ENCODE assay signal across 37 mouse cellular contexts in genomic region chr19:12838507-12838906, GRCm38 (mm10). TPM values are rescaled to one million over a fixed set of nuclear protein-coding genes. Genes with fewer than 3 reads are reported as not detected.
"Had no signal": no experiment of that assay in that cellular context is flagged by ENCODE, and none has a peak within 500 bp of the region (broad histone marks: within the 10 kb centered on the region; RNA-seq: fewer than 3 reads in every experiment).

No protein-coding gene starts in this region.

- H3K9me3 ChIP-seq: limb, embryonic 10.5 days; limb, embryonic 12.5 days; limb, embryonic 13.5 days; limb, embryonic 15.5 days; liver, embryonic 12.5 days; liver, embryonic 13.5 days; liver, embryonic 15.5 days; lung, embryonic 15.5 days; megakaryocyte, embryonic 14.5 days; midbrain, embryonic 12.5 days; midbrain, embryonic 13.5 days; midbrain, embryonic 15.5 days had no signal

- H3K36me3 ChIP-seq: limb, embryonic 10.5 days; limb, embryonic 12.5 days; limb, embryonic 13.5 days; limb, embryonic 15.5 days; liver, embryonic 12.5 days; liver, embryonic 13.5 days; liver, embryonic 15.5 days; lung, embryonic 15.5 days; midbrain, embryonic 12.5 days; midbrain, embryonic 13.5 days; midbrain, embryonic 15.5 days had no signal

- H3K27ac ChIP-seq: limb, embryonic 10.5 days; limb, embryonic 12.5 days; limb, embryonic 13.5 days; limb, embryonic 15.5 days; liver, embryonic 12.5 days; liver, embryonic 13.5 days; liver, embryonic 14.5 days; liver, embryonic 15.5 days; lung, embryonic 15.5 days; macrophage; midbrain, embryonic 12.5 days; midbrain, embryonic 13.5 days; midbrain, embryonic 15.5 days had no signal

- H3K4me3 ChIP-seq: limb, embryonic 10.5 days; limb, embryonic 12.5 days; limb, embryonic 13.5 days; limb, embryonic 15.5 days; liver, embryonic 12.5 days; liver, embryonic 13.5 days; liver, embryonic 15.5 days; lung, embryonic 15.5 days; megakaryocyte, embryonic 14.5 days; midbrain, embryonic 12.5 days; midbrain, embryonic 13.5 days; midbrain, embryonic 15.5 days; myocyte had no signal

- DNase-seq: left cerebral cortex, postnatal 4 days; liver; liver, embryonic 13.5 days; liver, postnatal 0 days; lung, adult 18-20 months; lung, adult 2 months; lung, embryonic 14.5 days; lung, postnatal 10 days; lung, postnatal 14 days; lung, postnatal 36 days; lung, postnatal 4 days; midbrain, embryonic 14.5 days had no signal

- ATAC-seq: liver, embryonic 12.5 days; liver, postnatal 0 days; lung, postnatal 0 days; midbrain, embryonic 13.5 days; midbrain, embryonic 15.5 days; midbrain, embryonic 16.5 days had no signal

- H3K4me1 ChIP-seq: limb, embryonic 10.5 days; limb, embryonic 12.5 days; limb, embryonic 13.5 days; limb, embryonic 15.5 days; liver, embryonic 15.5 days; lung, embryonic 15.5 days; midbrain, embryonic 12.5 days; midbrain, embryonic 13.5 days; midbrain, embryonic 15.5 days had no signal

- H3K27me3 ChIP-seq: limb, embryonic 12.5 days; limb, embryonic 13.5 days; limb, embryonic 15.5 days; liver, embryonic 12.5 days; liver, embryonic 13.5 days; liver, embryonic 15.5 days; lung, embryonic 15.5 days; megakaryocyte, embryonic 14.5 days; midbrain, embryonic 12.5 days; midbrain, embryonic 13.5 days; midbrain, embryonic 15.5 days had no signal

RNA-seq across cellular contexts. Expression of gene Gm5244, which starts 8.0 kb away (rescaled TPM):
- polyA plus RNA-seq: limb, embryonic 10.5 days; limb, embryonic 11.5 days; limb, embryonic 12.5 days; limb, embryonic 13.5 days; limb, embryonic 14.5 days; limb, embryonic 15.5 days; liver, adult 2 months; liver, embryonic 11.5 days; liver, embryonic 12.5 days; liver, embryonic 13.5 days; liver, embryonic 14.5 days; liver, embryonic 15.5 days; liver, embryonic 16.5 days; liver, postnatal 0 days; lung, adult 2 months; lung, embryonic 14.5 days; lung, embryonic 15.5 days; lung, embryonic 16.5 days; lung, postnatal 0 days; macrophage; midbrain, embryonic 11.5 days; midbrain, embryonic 12.5 days; midbrain, embryonic 13.5 days; midbrain, embryonic 14.5 days; midbrain, embryonic 15.5 days; midbrain, embryonic 16.5 days; midbrain, postnatal 0 days; myocyte; neural tube, embryonic 11.5 days had no signal

RNA-seq across cellular contexts. Expression of gene Olfr1444, which starts 18.6 kb away (rescaled TPM):
- polyA plus RNA-seq: limb, embryonic 10.5 days; limb, embryonic 11.5 days; limb, embryonic 12.5 days; limb, embryonic 13.5 days; limb, embryonic 14.5 days; limb, embryonic 15.5 days; liver, adult 2 months; liver, embryonic 11.5 days; liver, embryonic 12.5 days; liver, embryonic 13.5 days; liver, embryonic 14.5 days; liver, embryonic 15.5 days; liver, embryonic 16.5 days; liver, postnatal 0 days; lung, adult 2 months; lung, embryonic 14.5 days; lung, embryonic 15.5 days; lung, embryonic 16.5 days; lung, postnatal 0 days; midbrain, embryonic 11.5 days; midbrain, embryonic 12.5 days; midbrain, embryonic 13.5 days; midbrain, embryonic 14.5 days; midbrain, embryonic 15.5 days; midbrain, embryonic 16.5 days; midbrain, postnatal 0 days; myocyte; neural tube, embryonic 11.5 days had no signal

RNA-seq across cellular contexts. Expression of gene Olfr1445, which starts 45.1 kb away (rescaled TPM):
- polyA plus RNA-seq: limb, embryonic 10.5 days; limb, embryonic 11.5 days; limb, embryonic 12.5 days; limb, embryonic 13.5 days; limb, embryonic 14.5 days; limb, embryonic 15.5 days; liver, adult 2 months; liver, embryonic 11.5 days; liver, embryonic 12.5 days; liver, embryonic 13.5 days; liver, embryonic 14.5 days; liver, embryonic 15.5 days; liver, embryonic 16.5 days; liver, postnatal 0 days; lung, adult 2 months; lung, embryonic 14.5 days; lung, embryonic 15.5 days; lung, embryonic 16.5 days; lung, postnatal 0 days; macrophage; midbrain, embryonic 11.5 days; midbrain, embryonic 12.5 days; midbrain, embryonic 13.5 days; midbrain, embryonic 14.5 days; midbrain, embryonic 15.5 days; midbrain, embryonic 16.5 days; midbrain, postnatal 0 days; myocyte; neural tube, embryonic 11.5 days had no signal
